Mouse (Mus musculus): ENCODE data around the gene Actl10.

Actl10 gene

DNA sequence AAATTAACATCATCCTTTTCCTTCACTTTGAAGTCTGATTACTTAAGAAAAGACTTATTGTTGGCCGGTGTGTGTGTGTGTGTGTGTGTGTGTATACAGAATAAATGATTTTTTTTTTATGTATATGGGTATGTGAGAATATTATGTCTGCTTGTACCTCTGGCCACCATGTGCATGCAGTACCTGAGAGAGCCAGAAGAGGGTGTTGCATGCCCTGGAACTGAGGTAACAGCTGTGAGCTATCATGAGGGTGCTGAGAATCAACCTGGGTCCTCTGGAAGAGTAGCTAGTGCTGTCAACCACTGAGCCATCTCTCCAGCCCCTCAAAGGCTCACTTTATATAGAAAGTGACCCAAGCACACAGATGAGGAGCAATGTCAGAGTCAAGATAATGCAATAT lies 29.8 kb downstream of the Actl10 start:
- no peak for DNase-seq (ENCODE audit: low read depth, low spot score)

- no peak for DNase-seq (ENCODE audit: low read depth, low spot score)
Observed at GRCm38 (mm10) chr2:154583906-154584872, 32.6 kb downstream of the Actl10 start.

DNA sequence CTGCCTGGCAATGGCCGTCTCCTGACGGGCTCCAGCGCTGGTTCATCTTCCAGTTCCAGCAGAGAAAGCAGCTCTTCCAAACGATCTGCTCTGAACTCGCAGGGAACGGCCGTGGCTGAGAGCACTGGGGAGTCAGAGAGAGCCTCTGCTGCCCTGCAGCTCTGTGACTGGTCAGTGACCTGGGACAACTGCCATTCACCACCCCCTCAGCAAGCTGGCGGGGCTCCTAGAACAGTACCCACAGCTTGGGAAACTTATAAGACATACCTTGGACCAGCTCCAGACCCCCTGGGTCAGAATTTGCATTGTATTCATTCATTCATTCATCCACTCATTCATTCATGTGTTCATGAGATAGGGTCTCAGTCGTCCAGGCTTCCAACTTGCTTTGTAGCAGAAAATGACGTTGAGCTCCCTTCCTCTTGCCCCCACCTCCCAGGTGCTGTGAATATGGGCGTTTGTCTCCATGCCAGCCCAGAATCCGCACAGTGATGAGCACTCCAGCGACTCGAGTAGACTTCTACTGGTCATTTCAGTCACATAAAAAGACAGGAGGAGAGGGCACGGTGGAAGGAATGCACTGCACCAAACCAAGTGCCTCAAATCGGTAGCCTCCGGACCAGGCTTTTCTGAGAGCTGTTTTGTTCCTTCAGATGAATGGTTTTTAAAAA lies 33.5 kb downstream of the Actl10 start:
- DNase-seq (ENCODE audit: low read depth, low spot score) = no peak

DNA sequence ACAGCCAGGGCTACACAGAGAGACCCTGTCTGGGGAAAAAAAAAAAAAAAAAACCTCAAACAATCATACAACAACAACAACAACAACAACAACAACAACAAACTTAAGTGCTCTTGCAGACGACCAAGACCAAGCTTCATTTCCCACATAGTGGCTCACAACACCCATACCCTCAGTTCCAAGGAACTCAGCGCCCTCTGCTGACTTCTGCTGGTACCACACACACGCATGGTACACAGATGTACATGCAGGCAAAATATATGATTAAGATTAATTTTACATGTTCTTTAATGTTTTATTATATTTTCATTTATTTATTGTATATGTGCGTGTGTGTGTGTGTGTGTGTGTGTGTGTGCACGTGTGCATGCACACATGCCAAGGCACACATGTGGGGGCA lies 34.8 kb downstream of the Actl10 start:
- no peak for DNase-seq (ENCODE audit: low read depth, low spot score)

DNA sequence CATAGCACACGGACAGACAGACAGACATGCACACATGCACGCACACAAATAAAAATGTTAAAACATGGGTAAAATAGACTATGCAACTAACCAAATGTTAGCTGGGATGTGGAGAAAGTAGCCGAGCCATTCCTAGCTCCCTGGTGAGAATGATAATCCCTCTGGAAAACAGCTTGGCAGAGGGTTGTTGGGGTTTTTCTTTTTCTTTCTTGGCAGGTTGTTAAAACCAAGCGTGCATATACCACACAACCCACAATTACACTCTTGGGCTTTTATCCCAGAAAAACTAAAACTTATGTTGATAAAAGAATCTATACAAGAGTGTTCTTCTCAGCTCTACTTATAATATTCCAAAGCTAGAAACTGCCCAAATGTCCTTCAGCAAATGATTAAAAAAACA lies 37.5 kb downstream of the Actl10 start:
- DNase-seq (ENCODE audit: low read depth, low spot score) = no peak

DNA sequence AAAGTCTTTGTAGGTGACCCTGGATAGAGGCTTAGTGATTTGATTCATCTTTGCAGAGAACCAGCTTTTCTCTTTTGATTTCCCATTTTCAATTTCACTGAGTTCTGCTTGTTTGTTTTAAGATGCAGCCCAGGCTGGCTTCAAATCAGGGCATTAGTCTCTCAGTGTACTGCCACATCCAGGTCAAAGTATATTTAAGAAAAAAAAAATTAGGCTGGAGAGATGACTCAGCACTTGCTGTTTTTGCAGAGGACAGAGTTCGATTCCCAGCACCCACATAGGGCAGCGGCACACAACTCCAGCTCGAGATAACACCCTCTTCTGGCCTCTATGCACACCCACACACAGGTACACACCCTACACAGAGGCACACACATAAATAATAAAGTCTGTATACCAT lies 39.7 kb downstream of the Actl10 start:
- DNase-seq (ENCODE audit: low read depth, low spot score) = no peak

DNA sequence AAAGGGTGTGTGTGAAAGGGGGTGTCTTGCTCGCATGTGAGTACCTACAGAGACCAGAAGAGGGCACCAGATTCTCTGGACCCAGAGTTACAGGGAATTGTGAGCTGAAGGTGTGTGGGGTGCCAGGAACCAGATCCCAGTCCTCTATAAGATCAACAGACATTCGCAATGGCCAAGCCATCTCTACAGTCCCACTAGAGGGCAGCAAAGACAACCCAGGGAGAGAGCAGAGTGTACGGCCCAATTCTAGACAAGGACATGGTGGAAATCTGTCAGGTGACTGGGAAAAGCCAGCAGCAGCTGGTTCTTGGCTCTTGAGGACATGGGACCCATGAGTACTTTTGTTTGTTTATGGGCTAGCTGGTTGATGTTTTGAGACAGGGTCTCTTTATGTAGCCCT lies 41.4 kb downstream of the Actl10 start:
- DNase-seq (ENCODE audit: low read depth, low spot score) = no peak

DNA sequence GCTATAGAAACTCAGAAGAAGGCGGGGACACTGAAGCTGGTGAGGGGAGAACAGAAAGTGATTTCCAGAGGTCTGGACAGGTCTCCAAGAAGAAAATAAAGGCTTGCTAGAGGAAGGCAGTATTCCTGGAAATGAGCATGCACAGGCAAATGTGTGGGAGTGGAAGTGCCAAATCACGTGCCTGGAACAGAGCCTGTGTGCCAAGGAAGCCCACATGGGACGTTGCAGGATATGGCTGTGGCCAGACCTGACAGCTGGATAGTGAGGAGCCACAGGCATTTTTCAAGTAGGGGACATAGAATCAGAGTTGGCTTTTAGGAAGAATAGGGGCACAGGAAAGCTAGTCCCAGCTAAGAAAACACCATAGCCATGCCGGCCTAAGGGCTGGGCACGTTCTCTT lies 44.2 kb downstream of the Actl10 start:
- DNase-seq (ENCODE audit: low read depth, low spot score) = no peak

DNA sequence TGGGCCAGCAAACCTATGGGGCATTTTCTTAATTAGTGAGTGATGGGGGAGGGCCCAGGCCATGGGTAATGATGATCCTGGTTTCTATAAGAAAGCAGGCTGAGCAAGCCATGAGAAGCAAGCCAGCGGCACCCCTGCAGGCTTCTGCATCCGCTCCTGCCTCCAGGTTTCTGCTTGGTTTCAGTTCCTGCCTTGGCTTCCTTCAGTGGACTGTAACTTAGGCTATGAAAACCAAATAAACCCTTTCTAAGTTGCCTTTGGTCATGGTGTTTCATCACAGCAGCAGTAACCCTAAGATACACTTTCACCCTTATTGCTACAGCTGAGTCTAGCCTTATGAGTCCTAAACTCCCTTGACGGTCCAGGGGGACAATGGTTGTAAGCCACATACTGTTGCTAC lies 45.8 kb downstream of the Actl10 start:
- DNase-seq (ENCODE audit: low read depth, low spot score) = no peak

GRCm38 (mm10) chr2:154600586-154600985 lies 49.0 kb downstream of the Actl10 start:
- DNase-seq (ENCODE audit: low read depth, low spot score) = no peak

DNA sequence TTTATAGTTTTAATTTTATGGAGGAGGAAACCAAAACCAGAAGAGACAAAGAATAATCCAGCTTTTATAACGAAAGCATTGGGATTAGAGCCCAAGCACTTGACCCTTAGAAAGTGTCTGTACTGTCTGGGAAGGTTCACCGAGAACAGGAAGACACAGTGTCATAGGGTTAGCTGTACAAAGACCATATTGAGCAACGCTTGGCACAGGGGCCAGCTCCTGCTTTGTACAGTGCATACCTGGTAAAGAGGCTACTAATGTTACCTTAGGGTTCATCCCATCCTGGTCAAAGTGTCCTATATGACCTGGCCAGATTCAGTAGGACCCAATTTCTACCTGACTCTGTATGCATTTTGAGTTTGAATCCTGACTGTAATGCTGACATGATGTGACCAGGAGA lies 49.7 kb downstream of the Actl10 start:
- DNase-seq (ENCODE audit: low read depth, low spot score) = no peak

All from forelimb bud, embryonic 11.5 days (tissue).